Mouse (Mus musculus) spleen, postnatal 10 days (tissue): ENCODE measurements at regions not wholly inside any gene's neighbourhood (a gene's known extent, or its start where the extent isn't known, plus 50 kb on each side); places are given as distances from the start of the nearest gene placed in this dataset.
"Not testable (repeated sequence)": the region's sequence is repeated elsewhere in the genome, so short reads cannot be mapped to it uniquely, and the experiment has no call there.

ENCODE experiments used
- DNase-seq, 2 experiments: peaks; one replicate each; pipeline ENCODE4 v3.0.0; 2021 to 2022; ENCODE audit warnings: low spot score in 2 of 2

- no peak for DNase-seq
Observed at GRCm38 (mm10) chr8:35020480-35020879, 745.1 kb upstream of the Gm19410 start.

- no peak for DNase-seq
Observed at GRCm38 (mm10) chr8:35022649-35023048, 742.9 kb upstream of the Gm19410 start.

DNA sequence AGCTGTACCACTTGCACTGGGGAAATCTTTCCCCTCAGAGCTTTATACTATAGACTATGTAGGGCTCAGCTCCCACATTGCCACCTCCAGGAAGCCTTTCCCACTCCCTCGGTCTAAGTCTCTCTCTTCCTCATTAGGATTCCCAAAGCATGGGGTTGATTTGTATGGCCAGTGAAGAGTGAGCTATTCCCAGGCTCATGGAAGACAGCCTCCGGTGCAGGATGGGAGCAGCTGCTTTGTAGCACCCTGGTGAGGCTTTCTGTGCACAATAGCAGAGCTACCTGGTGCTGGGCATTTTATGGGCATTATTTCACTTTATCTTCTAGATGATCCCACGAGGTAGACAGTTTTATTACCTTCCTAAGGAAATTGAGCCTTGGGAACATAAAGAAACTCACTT is 717.8 kb upstream of the Gm19410 start:
- no peak for DNase-seq

DNA sequence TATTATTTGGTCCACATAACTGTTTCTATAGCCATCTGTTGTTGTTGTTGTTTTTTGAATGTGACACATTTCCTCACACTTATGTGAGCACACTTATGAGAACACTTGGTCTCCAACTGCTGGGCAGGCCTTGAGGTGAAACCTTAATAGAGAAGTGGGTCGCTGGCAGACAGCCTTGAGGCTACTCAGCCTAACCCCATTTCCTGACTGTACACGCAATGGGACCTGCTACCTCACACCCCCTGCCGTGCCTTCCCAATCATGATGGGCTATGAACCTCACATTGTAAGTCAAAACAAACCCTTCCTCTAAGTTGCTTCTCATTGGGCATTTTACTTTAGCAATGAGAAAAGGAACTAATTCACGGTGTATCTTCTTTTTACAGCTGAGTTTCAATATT is 712.1 kb upstream of the Gm19410 start:
- no peak for DNase-seq

GRCm38 (mm10) chr8:35061048-35061447 is 704.5 kb upstream of the Gm19410 start:
- DNase-seq: no peak

- DNase-seq: no peak
Observed at GRCm38 (mm10) chr8:35068228-35068627, 697.4 kb upstream of the Gm19410 start.

DNA sequence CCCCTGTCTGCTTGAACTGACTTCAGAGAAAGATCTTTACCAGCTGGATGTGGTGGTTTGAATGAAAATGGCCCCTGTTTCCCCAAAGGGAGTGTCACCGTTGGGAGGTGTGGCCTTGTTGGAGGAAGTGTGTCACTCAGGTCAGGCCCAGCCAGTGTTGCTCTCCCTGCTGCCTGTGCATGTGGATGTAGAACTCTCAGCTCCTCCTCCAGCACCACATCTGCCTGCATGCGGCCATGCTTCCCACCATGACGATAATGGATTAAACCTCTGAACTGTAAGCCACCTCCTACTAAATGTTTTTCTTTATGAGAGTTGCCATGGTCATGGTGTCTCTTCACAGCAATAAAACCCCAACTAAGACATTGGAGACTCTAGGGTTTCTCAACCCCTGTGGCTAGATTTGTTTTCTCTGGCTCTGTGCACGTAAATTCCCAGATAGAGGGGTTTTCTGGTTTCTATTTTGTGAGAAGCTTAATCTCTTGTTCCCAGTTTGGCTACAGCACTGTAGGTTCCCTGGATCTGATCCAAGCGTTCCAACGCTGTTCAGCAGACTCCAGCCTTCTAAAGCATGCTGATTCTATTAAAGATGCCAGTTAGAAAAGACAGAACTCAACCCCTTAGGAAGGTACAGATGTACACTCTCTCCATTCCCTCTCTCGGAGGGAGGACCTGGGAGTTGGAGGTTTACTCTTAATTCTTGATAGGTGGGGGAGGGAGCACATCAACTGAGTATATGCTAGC is 695.2 kb upstream of the Gm19410 start:
- DNase-seq: no peak

- DNase-seq: no peak
Observed at GRCm38 (mm10) chr8:35075971-35076370, 689.6 kb upstream of the Gm19410 start.

GRCm38 (mm10) chr8:35083161-35083560 is 682.4 kb upstream of the Gm19410 start:
- no peak for DNase-seq

DNA sequence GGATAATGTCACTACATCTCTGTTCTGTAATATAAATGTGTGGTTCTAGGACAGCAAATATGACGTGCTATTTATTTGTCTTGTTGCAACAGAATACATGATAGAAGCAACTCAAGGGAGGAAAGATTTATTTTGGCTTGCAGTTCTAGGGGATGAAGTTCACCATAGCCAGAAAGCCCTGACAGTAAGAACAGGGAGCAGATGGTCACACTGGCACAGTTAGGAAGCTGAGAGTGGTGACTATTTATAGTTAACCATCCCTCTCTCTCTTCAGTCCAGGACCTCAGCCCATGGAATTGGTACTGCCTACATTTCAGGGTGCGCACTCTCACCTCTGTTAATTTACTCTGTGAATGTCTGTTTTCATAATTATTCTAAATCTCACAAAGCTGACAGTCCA is 678.5 kb upstream of the Gm19410 start:
- no peak for DNase-seq

DNA sequence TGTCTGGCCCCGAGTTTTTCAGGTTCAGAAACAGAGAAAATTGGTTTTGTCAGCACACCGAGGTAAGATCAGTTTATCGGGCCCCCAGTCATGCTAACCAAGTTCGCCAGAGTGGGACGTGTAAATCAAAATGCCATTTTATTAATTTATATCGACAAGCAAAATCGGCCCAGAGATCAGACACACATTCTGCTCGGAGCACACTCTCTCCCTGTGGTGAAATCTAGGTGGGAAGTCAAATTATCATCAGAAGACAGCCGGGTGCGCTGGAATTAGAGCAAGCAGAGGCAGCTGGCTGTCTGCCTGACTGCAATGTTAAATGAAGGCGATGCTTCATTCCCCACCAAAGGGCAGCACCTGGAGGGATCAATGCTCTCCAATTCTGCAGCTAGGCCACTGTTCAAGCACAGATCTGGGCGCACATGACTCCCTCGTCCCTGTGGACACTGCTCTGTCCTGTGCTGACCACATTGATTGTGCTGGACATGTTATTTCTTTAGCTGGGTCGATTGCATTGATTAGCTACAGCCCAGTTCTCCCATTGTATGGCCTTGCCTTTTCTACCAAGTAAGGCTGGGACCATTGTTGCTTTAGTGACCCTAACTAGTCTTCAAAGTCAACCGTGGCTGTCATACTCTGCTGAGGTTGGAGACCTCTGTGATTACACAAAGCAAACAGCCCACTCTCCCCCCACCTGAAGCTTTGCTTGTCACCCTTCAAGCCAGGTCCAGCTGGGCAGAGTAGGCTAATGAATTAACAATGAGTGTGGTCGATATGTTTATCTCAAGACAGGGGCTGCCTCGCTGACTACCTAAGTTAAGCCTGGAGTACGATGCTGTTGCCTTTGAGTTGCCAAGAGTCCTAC is 677.0 kb upstream of the Gm19410 start:
- DNase-seq: no peak

DNA sequence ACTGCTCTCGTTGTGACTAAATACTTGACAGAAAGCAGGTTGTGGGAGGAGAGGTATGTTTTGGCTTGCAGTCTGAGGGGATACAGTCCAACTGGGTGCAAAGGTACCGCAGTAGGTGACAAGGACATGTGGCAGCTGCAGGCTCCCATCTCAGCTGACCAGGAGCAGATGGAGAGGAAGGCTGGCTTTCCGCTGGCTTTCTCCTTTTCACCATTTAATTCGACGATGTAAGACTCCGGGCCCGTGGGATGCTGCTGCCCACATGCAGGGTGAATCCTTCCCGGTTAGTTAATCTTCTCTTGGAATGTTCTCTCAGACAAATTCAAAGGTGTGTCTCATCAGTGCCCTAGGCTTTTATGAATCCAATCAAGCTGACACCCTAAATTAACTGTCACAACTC is 676.1 kb upstream of the Gm19410 start:
- DNase-seq: no peak

DNA sequence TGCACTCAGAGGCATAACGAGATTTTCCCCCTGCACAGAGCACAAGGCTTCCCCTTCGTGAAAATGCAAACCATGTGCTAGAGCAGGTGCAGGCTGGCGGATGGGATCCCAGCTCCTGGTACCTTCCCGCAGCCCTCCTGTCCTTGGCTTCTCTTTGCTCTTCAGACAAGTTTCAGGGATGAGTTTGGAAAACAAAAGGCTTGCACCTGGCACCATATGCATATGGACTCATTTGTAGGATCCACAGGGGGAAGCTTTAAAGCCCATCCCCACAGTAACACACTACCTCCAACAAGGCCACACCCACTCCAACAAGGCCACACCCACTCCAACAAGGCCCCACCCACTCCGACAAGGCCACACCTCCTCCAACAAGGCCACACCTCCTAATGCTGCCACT is 663.9 kb upstream of the Gm19410 start:
- DNase-seq: no peak

DNA sequence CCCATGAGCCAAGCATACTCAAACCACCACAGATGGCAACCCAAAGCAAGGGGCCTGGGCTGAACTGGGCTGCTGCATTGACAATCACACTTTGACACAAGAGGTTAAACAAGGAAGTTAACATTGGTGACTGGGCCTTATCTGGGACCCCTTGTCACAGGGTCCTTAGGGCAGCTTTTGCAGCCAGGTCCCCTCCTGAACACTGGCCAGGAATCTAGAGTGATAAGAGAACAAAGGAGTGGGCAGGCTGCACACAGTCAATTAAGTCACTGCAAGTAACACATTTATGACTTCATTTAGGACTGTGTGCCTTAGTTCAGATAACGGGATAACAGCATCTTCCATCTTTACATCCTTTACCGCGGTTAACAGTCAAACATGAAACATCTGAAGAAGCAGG is 663.5 kb upstream of the Gm19410 start:
- DNase-seq: not testable (repeated sequence)

- not testable (repeated sequence) for DNase-seq
Observed at GRCm38 (mm10) chr8:35104465-35104876, 661.1 kb upstream of the Gm19410 start.

- DNase-seq: no peak
Observed at GRCm38 (mm10) chr8:35109506-35110217, 655.9 kb upstream of the Gm19410 start.

GRCm38 (mm10) chr8:35110286-35110685 is 655.3 kb upstream of the Gm19410 start:
- DNase-seq: no peak

GRCm38 (mm10) chr8:35111130-35111529 is 654.5 kb upstream of the Gm19410 start:
- DNase-seq: no peak

DNA sequence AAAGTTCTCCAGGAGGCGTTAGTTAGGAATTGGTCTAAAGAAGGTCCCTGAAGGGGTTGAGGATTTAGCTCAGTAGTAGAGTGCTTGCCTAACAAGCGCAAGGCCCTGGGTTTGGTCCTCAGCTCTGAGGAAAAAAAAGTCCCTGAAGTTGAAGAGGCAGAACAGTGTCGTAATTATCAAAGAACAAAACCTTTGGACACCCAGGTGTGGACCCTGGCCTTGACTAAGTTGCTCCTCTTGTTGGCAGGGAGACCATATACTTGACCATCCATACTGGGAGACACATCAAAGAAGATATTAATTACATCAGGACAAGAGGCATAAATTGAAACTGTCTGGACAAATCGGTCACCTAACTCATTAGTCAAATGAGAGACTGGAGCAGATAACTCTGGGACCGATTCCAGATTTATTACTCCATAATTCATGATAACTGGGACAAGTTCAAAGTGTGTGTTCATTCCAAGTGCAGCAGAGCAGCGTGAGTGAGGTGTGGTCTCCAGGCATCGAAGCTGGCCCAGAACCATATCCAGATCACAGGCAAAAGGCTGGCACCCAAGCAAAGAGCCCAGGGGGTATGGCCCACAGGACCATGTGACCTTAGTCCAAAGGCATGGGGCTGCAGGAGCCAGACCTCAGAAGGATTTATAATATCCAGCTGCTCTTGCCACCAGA is 652.9 kb upstream of the Gm19410 start:
- DNase-seq: no peak

DNA sequence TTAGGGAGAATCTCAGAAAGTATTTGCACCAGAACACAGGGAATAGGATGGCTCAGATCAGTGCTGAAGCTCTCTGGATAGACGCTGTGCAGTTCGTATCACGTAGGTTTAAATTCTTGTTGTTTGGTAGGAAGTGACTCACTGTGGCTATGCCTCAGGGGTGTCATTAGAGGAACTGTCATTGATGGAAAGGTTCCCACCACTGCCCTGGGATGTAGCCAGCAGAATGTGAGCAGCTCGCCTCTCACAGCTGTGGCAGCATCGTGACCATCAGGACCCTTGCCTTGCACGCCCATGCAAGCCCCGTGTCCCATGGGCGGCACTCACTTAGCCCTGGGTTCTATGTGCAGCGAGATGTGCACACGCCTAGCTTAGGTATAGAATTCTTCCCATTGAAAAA is 651.6 kb upstream of the Gm19410 start:
- DNase-seq: no peak

DNA sequence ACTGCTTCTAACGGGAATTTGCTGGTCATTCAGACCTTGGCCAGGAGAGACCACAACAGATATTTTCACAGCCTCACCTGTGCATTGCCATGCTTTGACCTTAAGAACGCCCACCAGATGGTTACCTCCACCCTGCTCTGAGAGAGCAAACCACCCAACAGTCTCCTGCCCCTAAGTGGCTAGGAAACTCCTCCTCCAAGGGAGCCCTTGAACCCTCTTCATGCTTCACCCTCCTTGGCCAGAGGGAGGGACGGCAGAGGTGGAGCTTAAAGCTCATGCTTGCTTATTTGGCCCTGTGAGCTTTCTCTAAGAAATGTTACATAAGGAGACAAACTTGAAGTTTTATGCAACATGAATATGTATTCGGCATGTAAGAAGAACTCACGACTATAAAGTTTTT is 645.0 kb upstream of the Gm19410 start:
- no peak for DNase-seq

GRCm38 (mm10) chr8:35121084-35121483 is 644.5 kb upstream of the Gm19410 start:
- DNase-seq: no peak
